17 mouse cellular contexts compared by ENCODE assay signal in genomic region chr16:39678285-39678684, GRCm38 (mm10).
"Had no signal": no experiment of that assay in that cellular context is flagged by ENCODE, and none has a peak within 500 bp of the region (broad histone marks: within the 10 kb centered on the region; RNA-seq: fewer than 3 reads in every experiment).

No protein-coding gene starts in this region.

- H3K4me1 ChIP-seq: neural tube, embryonic 12.5 days; neural tube, embryonic 13.5 days; neural tube, embryonic 15.5 days; stomach, embryonic 15.5 days had no signal

- H3K27me3 ChIP-seq: neural tube, embryonic 12.5 days; neural tube, embryonic 13.5 days; neural tube, embryonic 15.5 days; stomach, embryonic 15.5 days had no signal

- H3K4me3 ChIP-seq: neural tube, embryonic 12.5 days; neural tube, embryonic 13.5 days; neural tube, embryonic 15.5 days; stomach, embryonic 15.5 days had no signal

- H3K27ac ChIP-seq: neural tube, embryonic 12.5 days; neural tube, embryonic 13.5 days; neural tube, embryonic 15.5 days; stomach, embryonic 15.5 days; stomach, postnatal 0 days had no signal

- DNase-seq: retina, postnatal 1 day; right cerebral cortex, adult 18-20 months; right cerebral cortex, postnatal 14 days; right cerebral cortex, postnatal 25 days; right cerebral cortex, postnatal 4 days; spleen, adult 18-20 months; thymus, adult 18-20 months; thymus, adult 2 months; thymus, postnatal 14 days; thymus, postnatal 25 days; thymus, postnatal 36 days; thymus, postnatal 4 days had no signal

- H3K36me3 ChIP-seq: neural tube, embryonic 12.5 days; neural tube, embryonic 13.5 days; neural tube, embryonic 15.5 days; stomach, embryonic 15.5 days had no signal

- H3K9me3 ChIP-seq: neural tube, embryonic 12.5 days; neural tube, embryonic 13.5 days; neural tube, embryonic 15.5 days; stomach, embryonic 15.5 days had no signal
